Mouse (Mus musculus) hindbrain, embryonic 14.5 days (tissue): ENCODE measurements around the gene Ss18l2. TPM values are rescaled to one million over a fixed set of nuclear protein-coding genes. Genes with fewer than 3 reads are reported as not detected.

Experiments used
- ATAC-seq: fragments of 200-750 bp; cut with Nextera tagmentation; 2 replicates; pipeline ENCODE4 v1.8.0; 2017; ENCODE audit warnings: moderate number of reproducible peaks, mild to moderate bottlenecking, moderate TSS enrichment, moderate library complexity; ENCODE audit not compliant: low FRiP score
- DNase-seq: peaks from one replicate; pipeline ENCODE4 v3.0.0-alpha.2; 2015; ENCODE audit warnings: low spot score
- H3K27ac ChIP-seq: fragments of 300-500 bp; sonication (generic); 2 replicates; pipeline ENCODE4 v1.5.1; 2014; ENCODE audit warnings: mild to moderate bottlenecking, moderate library complexity
- H3K27me3 ChIP-seq: fragments of 300-500 bp; sonication (generic); 2 replicates; pipeline ENCODE4 v1.6.1; 2014; ENCODE audit warnings: mild to moderate bottlenecking, low read length, mixed read lengths; ENCODE audit not compliant: control insufficient read depth, insufficient read depth
- H3K36me3 ChIP-seq: fragments of 300-500 bp; sonication (generic); replicated peaks from 2 replicates; pipeline ENCODE4 v1.6.1; 2014; ENCODE audit not compliant: control insufficient read depth, insufficient read depth
- H3K4me1 ChIP-seq: fragments of 300-500 bp; sonication (generic); replicated peaks from 2 replicates; pipeline ENCODE4 v1.6.1; 2014; ENCODE audit warnings: antibody characterized with exemption, low read length, mixed read lengths; ENCODE audit not compliant: control insufficient read depth, insufficient read depth
- H3K4me2 ChIP-seq: fragments of 300-500 bp; sonication (generic); replicated peaks from 2 replicates; pipeline ENCODE4 v1.6.1; 2014; ENCODE audit warnings: mild to moderate bottlenecking, moderate library complexity
- H3K4me3 ChIP-seq: fragments of 300-500 bp; sonication (generic); replicated peaks from 2 replicates; pipeline ENCODE4 v1.5.1; 2014; ENCODE audit warnings: mild to moderate bottlenecking, low read length
- H3K9ac ChIP-seq: fragments of 300-500 bp; sonication (generic); 2 replicates; pipeline ENCODE4 v1.6.1; 2014
- H3K9me3 ChIP-seq: fragments of 300-500 bp; sonication (generic); 2 replicates; pipeline ENCODE4 v1.6.1; 2016; ENCODE audit warnings: low read length; ENCODE audit not compliant: control insufficient read depth
- WGBS: fragments of 180-500 bp; shearing (Covaris S2); extraction: QIAGEN DNeasy Blood & Tissue Kit; methylation state at CpG from one replicate; pipeline ENCODE4 v1.1.7; 2014; 5-methylcytosine and 5-hydroxymethylcytosine counted together
- polyA plus RNA-seq: library from polyadenylated mRNA; unstranded; fragments of >200 nt; fragmentation: Nextera tagmentation; extraction: Ambion mirVana; gene quantifications from 2 replicates; pipeline ENCODE4 v1.2.1, GENCODE M21; 2014

Ss18l2 gene
- polyA plus RNA-seq, 1 experiment from 2014 or later, result 213 TPM

DNA sequence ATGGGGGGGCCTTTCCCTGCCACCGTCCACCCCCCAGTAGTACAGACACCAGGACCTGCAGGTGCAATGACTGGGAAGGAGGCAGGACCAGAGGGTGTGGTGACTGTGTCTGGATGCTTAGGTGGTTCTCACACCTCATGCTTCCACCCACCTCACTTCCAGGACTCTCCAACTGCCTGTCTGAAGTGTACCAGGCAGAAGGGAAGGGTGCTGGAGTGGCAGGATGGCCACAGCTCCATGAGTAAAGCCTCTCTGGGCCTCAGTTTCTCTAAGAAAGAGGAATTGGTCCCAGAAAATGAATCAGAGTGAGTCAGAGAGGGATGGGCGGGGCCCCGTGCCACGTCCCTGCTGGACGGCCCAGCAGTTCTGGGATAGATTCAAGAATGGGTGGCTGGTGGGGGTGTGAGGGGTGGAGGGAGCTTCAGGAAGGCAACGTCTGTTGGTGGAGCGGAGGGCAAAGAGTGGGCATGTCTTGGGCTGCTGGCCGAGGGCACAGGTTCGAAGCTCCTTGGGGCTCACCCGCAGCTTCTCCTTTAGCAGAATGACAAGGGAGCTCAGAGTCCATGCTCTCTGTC, 51.0 kb downstream of the Ss18l2 start:
- Histone ChIP-seq H3K27me3 (no peaks in the 10 kb centered on the region), H3K4me1 (peaks cover 32% of the 10 kb centered on the region), H3K27ac (peak overlapping the region; percentile 87), H3K9me3 (no peaks in the 10 kb centered on the region), H3K4me2 (peak overlapping the region; percentile 93), H3K36me3 (peaks cover 45% of the 10 kb centered on the region), H3K4me3 (peak overlapping the region; percentile 94), H3K9ac (peak overlapping the region; percentile 95)
- no peak for DNase-seq
- no peak for ATAC-seq
- 59% methylated on average over 10 of the region's 10 CpGs for WGBS

DNA sequence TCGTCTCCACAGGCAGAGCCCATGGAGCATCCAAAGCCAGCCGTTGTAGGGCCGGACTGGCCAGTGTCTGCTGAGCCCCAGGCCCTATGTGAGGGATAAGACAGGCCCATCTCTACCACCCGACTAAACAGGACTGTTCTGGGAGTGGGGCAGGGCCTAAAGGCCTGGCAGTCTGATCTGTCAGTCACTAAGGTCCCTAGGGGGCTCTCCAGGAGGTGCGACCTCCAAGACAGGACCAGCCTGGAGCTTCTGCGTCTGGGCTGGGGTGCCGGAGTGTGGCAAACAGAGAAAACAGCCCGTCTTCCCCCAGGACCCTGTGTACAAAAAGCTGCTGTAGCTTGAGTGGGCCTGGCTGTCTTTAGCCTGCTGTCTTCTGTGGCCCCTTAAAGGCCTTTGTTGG, 51.7 kb downstream of the Ss18l2 start:
- H3K27me3 ChIP-seq, result no peaks in the 10 kb centered on the region
- H3K36me3 ChIP-seq, result peaks cover 44% of the 10 kb centered on the region
- DNase-seq, result no peak
- H3K9me3 ChIP-seq, result no peaks in the 10 kb centered on the region
- H3K4me2 ChIP-seq, result 0 out of 2 replicates have a peak overlapping the region, but pooled peaks have one; percentile 18
- peaks cover 32% of the 10 kb centered on the region for H3K4me1 ChIP-seq
- no peak for ATAC-seq
- 59% methylated on average over 8 of the region's 8 CpGs for WGBS
- no peak overlapping the region for H3K27ac ChIP-seq
- no peak overlapping the region for H3K4me3 ChIP-seq
- peak overlapping the region; percentile 26; the same call in 1 of the 2 replicates for H3K9ac ChIP-seq

GRCm38 (mm10) chr9:121762248-121762647, 52.1 kb downstream of the Ss18l2 start:
- Histone ChIP-seq H3K4me3 (no peak overlapping the region), H3K9ac (no peak overlapping the region), H3K9me3 (no peaks in the 10 kb centered on the region), H3K27me3 (no peaks in the 10 kb centered on the region), H3K4me1 (peaks cover 32% of the 10 kb centered on the region), H3K36me3 (peaks cover 46% of the 10 kb centered on the region), H3K4me2 (no peak overlapping the region), H3K27ac (no peak overlapping the region)
- ATAC-seq (no peak), DNase-seq (no peak)
- 89% methylated on average over 10 of the region's 10 CpGs for WGBS

DNA sequence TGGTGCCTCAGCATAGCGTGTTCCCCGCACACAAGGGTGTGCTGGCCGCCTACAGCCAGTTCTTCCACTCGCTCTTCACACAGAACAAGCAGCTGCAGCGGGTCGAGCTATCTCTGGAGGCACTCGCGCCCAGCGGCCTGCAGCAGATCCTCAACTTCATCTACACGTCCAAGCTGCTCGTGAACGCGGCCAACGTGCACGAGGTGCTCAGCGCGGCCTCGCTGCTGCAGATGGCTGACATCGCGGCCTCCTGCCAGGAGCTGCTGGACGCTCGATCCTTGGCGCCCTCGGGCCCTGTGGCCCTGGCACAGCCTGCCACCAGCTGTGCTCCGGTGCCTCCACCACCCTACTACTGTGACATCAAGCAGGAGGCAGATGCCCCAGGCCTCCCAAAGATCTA, 52.6 kb downstream of the Ss18l2 start:
- H3K9me3 ChIP-seq, result no peaks in the 10 kb centered on the region
- H3K36me3 ChIP-seq, result peaks cover 51% of the 10 kb centered on the region
- no peak for DNase-seq
- H3K9ac ChIP-seq, result no peak overlapping the region
- peaks cover 31% of the 10 kb centered on the region for H3K4me1 ChIP-seq
- 89% methylated on average over 25 of the region's 25 CpGs for WGBS
- no peaks in the 10 kb centered on the region for H3K27me3 ChIP-seq
- H3K4me3 ChIP-seq, result no peak overlapping the region
- no peak overlapping the region for H3K27ac ChIP-seq
- no peak overlapping the region for H3K4me2 ChIP-seq
- no peak for ATAC-seq

Other genes with a start within 250 kb of the Ss18l2 start
- gene Cck, start 214.6 kb upstream of the Ss18l2 start, polyA plus RNA-seq, result 73.5 and 83.2 TPM in 2 replicates
- 0.22 and 0.32 TPM in 2 replicates for gene Lyzl4, start 68.2 kb upstream of the Ss18l2 start, polyA plus RNA-seq
- gene Vipr1, start 67.6 kb upstream of the Ss18l2 start, polyA plus RNA-seq, result 0.40 and 0.59 TPM in 2 replicates
- gene Sec22c, start 4.8 kb upstream of the Ss18l2 start, polyA plus RNA-seq, result 21.6 and 26.5 TPM in 2 replicates
- gene Nktr, start 8.8 kb downstream of the Ss18l2 start, polyA plus RNA-seq, result 56.2 and 64.1 TPM in 2 replicates
- gene Zfp651, start 49.0 kb downstream of the Ss18l2 start, polyA plus RNA-seq, result 19.1 and 21.5 TPM in 2 replicates
- gene Klhl40, start 67.3 kb downstream of the Ss18l2 start, polyA plus RNA-seq, result 1.6 and 2.3 TPM in 2 replicates
- 0.31 TPM in 1 of 2 replicates, not detected in the other for gene Hhatl, start 82.2 kb downstream of the Ss18l2 start, polyA plus RNA-seq
- 1.9 and 2.2 TPM in 2 replicates for gene Ccdc13, start 129.1 kb downstream of the Ss18l2 start, polyA plus RNA-seq
- 146 and 158 TPM in 2 replicates for gene Higd1a, start 148.0 kb downstream of the Ss18l2 start, polyA plus RNA-seq
- 2.4 and 4.1 TPM in 2 replicates for gene Ackr2, start 188.0 kb downstream of the Ss18l2 start, polyA plus RNA-seq
- not detected in 2 replicates for gene Cyp8b1, start 206.0 kb downstream of the Ss18l2 start, polyA plus RNA-seq
- 1.7 TPM in 2 replicates for gene Fam198a, start 240.7 kb downstream of the Ss18l2 start, polyA plus RNA-seq